Mouse (Mus musculus) effector memory CD4-positive, alpha-beta T cell, adult 5 months (primary cell): ENCODE measurements around the gene Pomgnt1. TPM values are rescaled to one million over a fixed set of nuclear protein-coding genes. Genes with fewer than 3 reads are reported as not detected.

Source experiments
- polyA plus RNA-seq: library from polyadenylated mRNA; unstranded; fragments of 100-300 nt; shearing (Covaris generic); gene quantifications from one replicate; pipeline ENCODE4 v1.2.1, GENCODE M21; 2017

The Pomgnt1 gene
- 19.6 TPM for polyA plus RNA-seq

GRCm38 (mm10) chr4:116123602-116124519 is at the start of gene Pomgnt1, which contains the start of gene Rad54l:
Gene Pomgnt1 (plus strand): TSS chr4:116123840.
Gene Rad54l (minus strand): TSS chr4:116123690.

DNA sequence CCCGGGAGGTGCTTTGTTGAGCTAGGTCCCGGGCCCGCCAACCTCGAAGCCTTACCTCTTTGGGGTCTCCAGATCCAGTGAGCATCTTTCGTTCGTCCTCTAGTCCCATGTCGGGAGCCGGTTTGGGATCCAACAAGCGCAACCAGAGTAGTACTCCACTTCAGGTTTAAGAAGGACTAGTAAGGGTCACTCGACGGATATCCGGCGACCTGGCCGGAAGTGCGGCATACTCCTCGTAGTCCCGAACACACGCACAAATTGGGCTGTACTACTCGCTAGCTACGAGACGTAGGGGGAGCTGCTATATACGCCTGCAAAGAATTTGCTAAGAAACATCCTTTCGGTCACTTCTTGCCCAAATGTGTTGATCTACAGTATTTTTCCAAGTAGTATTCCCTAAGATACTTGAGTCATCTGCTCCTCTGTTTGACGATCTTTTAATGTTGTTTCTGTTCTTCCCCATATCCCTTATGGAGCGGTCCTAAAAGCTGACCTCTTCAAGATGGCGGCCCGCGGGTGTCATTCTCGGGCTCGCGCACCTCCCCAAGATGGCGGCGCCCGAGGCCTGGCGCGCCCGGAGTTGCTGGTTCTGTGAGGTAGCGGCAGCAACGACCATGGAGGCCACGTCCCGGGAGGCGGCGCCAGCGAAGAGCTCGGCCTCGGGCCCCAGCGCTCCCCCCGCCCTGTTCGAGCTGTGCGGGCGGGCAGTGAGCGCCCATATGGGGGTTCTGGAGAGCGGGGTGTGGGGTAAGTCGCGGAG is 48.6 kb upstream of the Pomgnt1 start, which contains the start of the genes Uqcrh and Lrrc41:
Gene Uqcrh, minus strand, starts transcription at position 211 of the 760 bp plus-strand sequence.
Gene Lrrc41, plus strand, starts transcription at position 409 of the 760 bp plus-strand sequence.

GRCm38 (mm10) chr4:116151238-116151637 is 27.6 kb downstream of the Pomgnt1 start, which contains the start of gene Lurap1:
Gene Lurap1 (minus strand): TSS chr4:116151338.

GRCm38 (mm10) chr4:116167404-116167803 is 43.8 kb downstream of the Pomgnt1 start, which contains the start of gene Tspan1:
Gene Tspan1 (minus strand): TSS chr4:116167601.

DNA sequence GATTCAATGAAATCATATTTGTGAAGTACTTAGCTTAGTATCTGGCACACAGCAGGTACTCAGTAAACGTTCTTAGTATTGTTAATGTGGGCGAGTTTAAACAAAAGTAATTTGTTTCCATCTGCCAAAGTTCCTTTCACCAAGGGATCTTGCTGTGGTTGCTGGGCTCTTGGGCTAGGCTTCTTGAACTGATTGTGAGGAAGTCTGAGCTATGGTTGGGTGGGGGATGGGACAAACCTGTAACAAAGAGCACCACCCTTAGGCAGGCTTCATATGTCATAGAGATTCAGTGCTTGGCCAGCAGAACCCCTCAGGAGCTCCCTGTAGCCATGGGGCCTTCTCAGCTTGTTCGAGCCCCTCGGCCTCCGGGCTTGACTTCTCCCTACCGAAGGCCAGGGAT is 49.4 kb downstream of the Pomgnt1 start, which contains the start of the genes 1700042G07Rik and Gm49337:
Gene 1700042G07Rik, plus strand, starts transcription at position 301 of the 400 bp plus-strand sequence.
Gene Gm49337, plus strand, starts transcription at position 313 of the 400 bp plus-strand sequence.

Other genes starting within 250 kb of the Pomgnt1 start
- not detected for gene Kncn, start 239.4 kb upstream of the Pomgnt1 start, polyA plus RNA-seq
- not detected for gene 6430628N08Rik, start 233.2 kb upstream of the Pomgnt1 start, polyA plus RNA-seq
- not detected for gene Dmbx1, start 183.9 kb upstream of the Pomgnt1 start, polyA plus RNA-seq
- gene Faah, start 105.9 kb upstream of the Pomgnt1 start, polyA plus RNA-seq, result 244 TPM
- 49.8 TPM for gene Nsun4, start 70.0 kb upstream of the Pomgnt1 start, polyA plus RNA-seq
- gene Uqcrh, start 48.8 kb upstream of the Pomgnt1 start, polyA plus RNA-seq, result 444 TPM
- gene Lrrc41, start 48.6 kb upstream of the Pomgnt1 start, polyA plus RNA-seq, result 38.1 TPM
- gene Rad54l, start 150 bp upstream of the Pomgnt1 start, polyA plus RNA-seq, result 1.4 TPM
- not detected for gene Lurap1, start 27.5 kb downstream of the Pomgnt1 start, polyA plus RNA-seq
- not detected for gene Tspan1, start 43.8 kb downstream of the Pomgnt1 start, polyA plus RNA-seq
- gene 1700042G07Rik, start 49.5 kb downstream of the Pomgnt1 start, polyA plus RNA-seq, result not detected
- gene Gm49337, start 49.5 kb downstream of the Pomgnt1 start, polyA plus RNA-seq, result not detected
- gene Pik3r3, start 97.8 kb downstream of the Pomgnt1 start, polyA plus RNA-seq, result 0.97 TPM